In the genomic region with DNA sequence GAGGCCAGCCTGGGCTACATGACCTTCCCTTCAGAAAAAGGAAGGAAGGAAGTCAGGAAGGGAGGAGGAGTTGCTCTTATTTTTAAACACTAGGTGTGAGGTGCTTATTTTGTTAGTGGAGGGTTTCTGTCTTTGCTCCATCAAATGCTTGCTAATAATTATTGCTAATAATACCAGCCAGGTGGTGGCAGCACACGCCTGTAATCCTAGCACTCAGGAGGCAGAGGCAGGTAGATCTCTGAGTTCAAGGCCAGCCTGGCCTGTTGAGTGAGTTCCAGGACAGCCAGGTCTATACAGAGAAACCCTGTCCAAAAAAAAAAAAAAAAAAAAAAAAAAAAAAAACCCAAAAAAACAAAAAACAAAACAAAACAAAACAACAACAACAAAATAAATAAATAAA, we compare ENCODE assay signal across 6 mouse cellular contexts.
A peak's percentile ranks its signal among the peaks of the same experiment; 100 is the strongest.
DNase-seq lines count a peak whose midpoint lies in the region; ATAC-seq and TF ChIP-seq lines count a peak whose summit lies in the region.
"Not testable (repeated sequence)": the region's sequence is repeated elsewhere in the genome, so short reads cannot be mapped to it uniquely, and the experiment has no call there.

No protein-coding gene starts in this region.

- TF ChIP-seq EP300 in CH12.LX (IDR thresholded peaks at IDR 0.05; ENCODE audit: low read length); heart, adult 2 months (IDR thresholded peaks at IDR 0.05; ENCODE audit: insufficient read depth, low read depth, low read length); lung, postnatal 0 days (IDR thresholded peaks at IDR 0.05): not testable (repeated sequence)

- H3K27me3 ChIP-seq in CH12.LX (replicated peaks); heart, adult 2 months (ENCODE audit: control insufficient read depth, insufficient read depth, low read length); intestine, postnatal 0 days (replicated peaks; ENCODE audit: control insufficient read depth, insufficient read depth, low read length); liver, adult 2 months (ENCODE audit: control insufficient read depth, insufficient read depth, low read length); lung, postnatal 0 days (replicated peaks; ENCODE audit: insufficient read depth, low read length): not testable (repeated sequence)

- H3K27ac ChIP-seq in CH12.LX (ENCODE audit: insufficient read depth, low read depth); heart, adult 2 months; intestine, postnatal 0 days (ENCODE audit: low read depth, low read length); liver, adult 2 months (replicated peaks; ENCODE audit: insufficient read depth, low read depth, low read length); lung, postnatal 0 days (ENCODE audit: low read length): not testable (repeated sequence)

- intact Hi-C loops in heart, adult 2 months (cut with DNase I), result loop anchor here (10.0 kb wide), 1 partner anchor 137 kb away; no protein-coding TSS in a partner anchor

- peak; percentile 56 for TF ChIP-seq RAD21 in CH12.LX (IDR thresholded peaks at IDR 0.05; ENCODE audit: low read depth, low read length)

- H3K9ac ChIP-seq in CH12.LX (ENCODE audit: insufficient read depth, low read depth); heart, adult 2 months (ENCODE audit: low read depth, low read length); intestine, postnatal 0 days (ENCODE audit: low read depth, low read length); liver, adult 2 months (ENCODE audit: low read depth, low read length); lung, postnatal 0 days (replicated peaks; ENCODE audit: low read depth): not testable (repeated sequence)

- dilution Hi-C loops in CH12.LX (cut with MboI; ENCODE audit: extremely low pct_ligation_motif_present, extremely low pct_unique_long_range_greater_than_20kb, low sequenced_read_pairs), result not testable (repeated sequence)

- DNase-seq in CH12.LX (ENCODE audit: extremely low read depth) (peak; percentile 8), ZHBTc4 (ENCODE audit: low read depth, low spot score) (peak; percentile 20)
- not testable (repeated sequence) for DNase-seq in heart, adult 2 months; liver, adult 2 months (ENCODE audit: extremely low read depth, low read depth, low spot score); lung, postnatal 0 days (ENCODE audit: low spot score)

- ATAC-seq in intestine, postnatal 0 days; lung, postnatal 0 days: not testable (repeated sequence)

- WGBS in heart, adult 2 months, result 93% methylated on average over 1 of the region's 1 CpGs
- WGBS in intestine, postnatal 0 days, result 85% methylated on average over 1 of the region's 1 CpGs
- 89% methylated on average over 1 of the region's 1 CpGs for WGBS in liver, adult 2 months
- 72% methylated on average over 1 of the region's 1 CpGs for WGBS in lung, postnatal 0 days

- not testable (repeated sequence) for H3K4me1 ChIP-seq in CH12.LX (ENCODE audit: control insufficient read depth in 1 of 2, insufficient read depth in 2 of 2); heart, adult 2 months (ENCODE audit: control insufficient read depth, insufficient read depth, low read length); intestine, postnatal 0 days (replicated peaks; ENCODE audit: control insufficient read depth, insufficient read depth, low read length); liver, adult 2 months (ENCODE audit: control insufficient read depth, insufficient read depth, low read length); lung, postnatal 0 days (ENCODE audit: insufficient read depth, low read depth, low read length)

- not testable (repeated sequence) for H3K9me3 ChIP-seq in CH12.LX (replicated peaks; ENCODE audit: low read length); intestine, postnatal 0 days (ENCODE audit: control insufficient read depth); lung, postnatal 0 days (ENCODE audit: low read length)

- TF ChIP-seq CTCF in CH12.LX (conservative IDR thresholded peaks at IDR 0.05 in 1 of 2, IDR thresholded peaks at IDR 0.05 in 1 of 2; ENCODE audit: low read depth in 2 of 2, low read length in 2 of 2), result peak in 1 of 2 experiments; percentile 63; a peak in 2 of 4 replicates
- TF ChIP-seq CTCF in heart, adult 2 months (IDR thresholded peaks at IDR 0.05), result peak; percentile 27
- peak; percentile 45 for TF ChIP-seq CTCF in intestine, postnatal 0 days (IDR thresholded peaks at IDR 0.05; ENCODE audit: low read depth)
- TF ChIP-seq CTCF in liver, adult 2 months (IDR thresholded peaks at IDR 0.05; ENCODE audit: low read depth, low read length), result peak; percentile 52
- TF ChIP-seq CTCF in lung, postnatal 0 days (IDR thresholded peaks at IDR 0.05), result peak; percentile 24

- H3K4me3 ChIP-seq in CH12.LX (replicated peaks in 1 of 3; ENCODE audit: low read depth in 2 of 3, low read length in 2 of 3, poor library complexity in 1 of 3); heart, adult 2 months; intestine, postnatal 0 days (ENCODE audit: low read depth, low read length); liver, adult 2 months (ENCODE audit: insufficient read depth, low read depth, low read length); lung, postnatal 0 days (ENCODE audit: low read depth, low read length): not testable (repeated sequence)

- in situ Hi-C loops in CH12.LX (cut with MboI; ENCODE audit: low pct_ligation_motif_present, low pct_unique_long_range_greater_than_20kb, low sequenced_read_pairs), result loop anchor here (25.0 kb wide), 1 partner anchor 200 kb away; no protein-coding TSS in a partner anchor

- not testable (repeated sequence) for H3K79me2 ChIP-seq in CH12.LX (replicated peaks; ENCODE audit: control insufficient read depth, extremely low read depth, insufficient read depth, poor library complexity, severe bottlenecking); heart, adult 2 months (replicated peaks; ENCODE audit: control insufficient read depth, insufficient read depth, low read length); liver, adult 2 months (ENCODE audit: control insufficient read depth, insufficient read depth, low read length)

- not testable (repeated sequence) for TF ChIP-seq POLR2A in CH12.LX (IDR thresholded peaks at IDR 0.05; ENCODE audit: low read depth, low read length); heart, adult 2 months (IDR thresholded peaks at IDR 0.05; ENCODE audit: insufficient read depth, low read depth, low read length); liver, adult 2 months (IDR thresholded peaks at IDR 0.05; ENCODE audit: extremely low read depth, insufficient read depth, low read length)

- not testable (repeated sequence) for H3K36me3 ChIP-seq in CH12.LX (replicated peaks in 1 of 2; ENCODE audit: control insufficient read depth in 1 of 2, insufficient read depth in 1 of 2, low read length in 1 of 2); heart, adult 2 months (ENCODE audit: control insufficient read depth, insufficient read depth, low read length); intestine, postnatal 0 days (ENCODE audit: control insufficient read depth, insufficient read depth); liver, adult 2 months (ENCODE audit: control insufficient read depth, insufficient read depth, low read length); lung, postnatal 0 days (ENCODE audit: insufficient read depth, low read length)

- not testable (repeated sequence) for H3K4me2 ChIP-seq in CH12.LX (ENCODE audit: insufficient read depth, low read depth, poor library complexity, severe bottlenecking); intestine, postnatal 0 days (replicated peaks; ENCODE audit: low read depth); lung, postnatal 0 days (replicated peaks; ENCODE audit: low read depth, low read length)

TF ChIP-seq in CH12.LX, 34 proteins besides CTCF, POLR2A, EP300 and RAD21:
- peak; percentile 48 for TF ChIP-seq SMC3 (IDR thresholded peaks at IDR 0.05; ENCODE audit: low read depth, low read length)
